In the genomic region with DNA sequence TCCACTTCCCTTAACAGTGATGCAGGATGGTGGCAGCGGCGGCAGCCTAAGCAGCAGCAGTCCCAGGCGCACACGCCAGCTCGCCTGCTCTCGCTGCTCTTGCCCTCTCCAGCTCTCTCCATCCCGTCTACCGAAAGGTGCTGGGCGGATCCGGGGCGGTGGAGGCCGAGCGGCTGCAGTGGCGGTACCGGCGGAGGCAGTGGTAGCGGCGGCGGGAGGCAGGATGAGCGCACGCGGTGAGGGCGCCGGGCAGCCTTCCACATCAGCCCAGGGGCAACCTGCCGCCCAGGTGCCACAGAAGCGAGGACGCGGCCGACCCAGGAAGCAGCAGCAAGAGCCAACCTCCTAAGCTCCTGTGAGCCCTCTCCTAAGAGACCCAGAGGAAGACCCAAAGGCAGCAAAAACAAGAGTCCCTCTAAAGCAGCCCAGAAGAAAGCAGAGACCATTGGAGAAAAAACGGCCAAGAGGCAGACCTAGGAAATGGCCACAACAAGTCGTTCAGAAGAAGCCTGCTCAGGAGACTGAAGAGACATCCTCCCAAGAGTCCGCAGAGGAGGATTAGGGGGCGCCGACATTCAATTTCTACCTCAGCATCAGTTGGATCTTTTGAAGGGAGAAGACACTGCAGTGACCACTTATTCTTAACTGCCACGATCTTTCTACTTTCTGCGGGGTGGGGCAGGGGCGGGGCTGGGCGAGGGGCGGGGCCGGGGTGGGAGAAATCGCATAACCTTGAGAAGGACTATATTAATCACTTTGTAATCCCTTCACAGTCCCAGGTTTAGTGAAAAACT, we compare ENCODE assay signal across 8 mouse cellular contexts. TPM values are rescaled to one million over a fixed set of nuclear protein-coding genes. Genes with fewer than 3 reads are reported as not detected.
DNase-seq lines count a peak whose midpoint lies in the region; ATAC-seq and TF ChIP-seq lines count a peak whose summit lies in the region.

No protein-coding gene starts in this region.

- TF ChIP-seq CTCF in lung, embryonic 14.5 days (IDR thresholded peaks at IDR 0.05; ENCODE audit: low read depth), result no peak
- no peak for TF ChIP-seq CTCF in forebrain, postnatal 0 days (IDR thresholded peaks at IDR 0.05; ENCODE audit: low read depth)

- peak overlapping the region; percentile 47 for H3K9ac ChIP-seq in lung, embryonic 14.5 days
- H3K9ac ChIP-seq in forebrain, postnatal 0 days, result peak overlapping the region; percentile 28; the same call in 1 of the 2 replicates
- H3K9ac ChIP-seq in liver, embryonic 11.5 days (ENCODE audit: low read depth, low read length), result peak overlapping the region; percentile 47

- 1% methylated on average over 41 of the region's 41 CpGs for WGBS in lung, embryonic 14.5 days
- WGBS in forebrain, postnatal 0 days, result 4% methylated on average over 41 of the region's 41 CpGs
- WGBS in liver, embryonic 11.5 days, result 2% methylated on average over 41 of the region's 41 CpGs

- peak overlapping the region; percentile 80 for H3K4me2 ChIP-seq in lung, embryonic 14.5 days
- H3K4me2 ChIP-seq in forebrain, postnatal 0 days (ENCODE audit: low read depth), result peak overlapping the region; percentile 51
- peak overlapping the region; percentile 93 for H3K4me2 ChIP-seq in liver, embryonic 11.5 days

- no peaks in the 10 kb centered on the region for H3K4me1 ChIP-seq in lung, embryonic 14.5 days (ENCODE audit: insufficient read depth)
- 0 out of 2 replicates have a peak, but pooled peaks cover 3% of the 10 kb centered on the region for H3K4me1 ChIP-seq in forebrain, postnatal 0 days (ENCODE audit: insufficient read depth)
- peaks cover 7% of the 10 kb centered on the region; the same call in 1 of the 2 replicates for H3K4me1 ChIP-seq in liver, embryonic 11.5 days (replicated peaks; ENCODE audit: control insufficient read depth, insufficient read depth, low read length)

- H3K4me3 ChIP-seq in lung, embryonic 14.5 days (ENCODE audit: low read depth, low read length), result peak overlapping the region; percentile 41
- peak overlapping the region; percentile 23; the same call in 1 of the 2 replicates for H3K4me3 ChIP-seq in forebrain, postnatal 0 days (ENCODE audit: low read depth, low read length)
- H3K4me3 ChIP-seq in liver, embryonic 11.5 days (ENCODE audit: low read depth, low read length), result peak overlapping the region; percentile 58

- no peaks in the 10 kb centered on the region for H3K9me3 ChIP-seq in lung, embryonic 14.5 days (ENCODE audit: low read depth, low read length)
- H3K9me3 ChIP-seq in forebrain, postnatal 0 days (ENCODE audit: low read length), result no peaks in the 10 kb centered on the region
- H3K9me3 ChIP-seq in liver, embryonic 11.5 days (ENCODE audit: control insufficient read depth, low read length), result no peaks in the 10 kb centered on the region

- H3K27me3 ChIP-seq in lung, embryonic 14.5 days (ENCODE audit: insufficient read depth, low read length), result no peaks in the 10 kb centered on the region
- H3K27me3 ChIP-seq in forebrain, postnatal 0 days (ENCODE audit: insufficient read depth, low read length), result no peaks in the 10 kb centered on the region
- no peaks in the 10 kb centered on the region for H3K27me3 ChIP-seq in liver, embryonic 11.5 days (replicated peaks; ENCODE audit: control insufficient read depth, insufficient read depth, low read length)

- peak; percentile 80 for ATAC-seq in lung, embryonic 14.5 days (ENCODE audit: insufficient read depth)
- peak; percentile 27; the same call in 1 of the 2 replicates for ATAC-seq in forebrain, postnatal 0 days
- peak; percentile 72 for ATAC-seq in liver, embryonic 11.5 days (replicated peaks; ENCODE audit: low FRiP score)

- no peak overlapping the region for H3K27ac ChIP-seq in lung, embryonic 14.5 days (ENCODE audit: low read depth)
- H3K27ac ChIP-seq in forebrain, postnatal 0 days (ENCODE audit: low read depth, low read length), result no peak overlapping the region
- no peak overlapping the region for H3K27ac ChIP-seq in liver, embryonic 11.5 days (ENCODE audit: low read depth, low read length)

- DNase-seq in lung, embryonic 14.5 days, result peak; percentile 34
- DNase-seq in lung, postnatal 36 days, result no peak
- peak; percentile 30 to 64 for DNase-seq in adrenal gland, postnatal 36 days
- DNase-seq in forebrain, postnatal 0 days, result no peak
- peak; percentile 56 for DNase-seq in liver, embryonic 11.5 days (ENCODE audit: low spot score)
- peak; percentile 53 for DNase-seq in retina, embryonic 14.5 days (ENCODE audit: low spot score)
- no peak for DNase-seq in right cerebral cortex, postnatal 10 days (ENCODE audit: low spot score in 2 of 2)
- no peak for DNase-seq in left cerebral cortex, adult 11 months (ENCODE audit: low spot score)

- no peaks in the 10 kb centered on the region for H3K36me3 ChIP-seq in lung, embryonic 14.5 days (ENCODE audit: insufficient read depth)
- no peaks in the 10 kb centered on the region for H3K36me3 ChIP-seq in forebrain, postnatal 0 days (ENCODE audit: insufficient read depth)
- H3K36me3 ChIP-seq in liver, embryonic 11.5 days (ENCODE audit: control insufficient read depth, insufficient read depth, low read length), result no peaks in the 10 kb centered on the region

RNA-seq across cellular contexts. Expression of a gene that starts 21.2 kb away (rescaled TPM):
- 14.4 and 17.0 TPM in 2 replicates for polyA plus RNA-seq in lung, embryonic 14.5 days (2014; fragmentation: Nextera tagmentation; extraction: Ambion mirVana)
- total RNA-seq in adrenal gland, postnatal 36 days (2021), result 10 to 100 TPM; 11.3 to 11.9 TPM
- total RNA-seq in forebrain, postnatal 0 days (2014; rRNA removed), result 14.0 and 15.7 TPM in 2 replicates
- polyA plus RNA-seq in forebrain, postnatal 0 days (2015; fragmentation: Nextera tagmentation; extraction: Ambion mirVana), result 32.8 and 33.6 TPM in 2 replicates
- polyA plus RNA-seq in liver, embryonic 11.5 days (2014; fragmentation: Nextera tagmentation; extraction: Ambion mirVana), result 9.4 and 11.7 TPM in 2 replicates

RNA-seq across cellular contexts. Expression of a gene that starts 21.8 kb away (rescaled TPM):
- 29.5 and 31.7 TPM in 2 replicates for polyA plus RNA-seq in lung, embryonic 14.5 days (2014; fragmentation: Nextera tagmentation; extraction: Ambion mirVana)
- 10 to 100 TPM; 29.9 to 37.3 TPM for total RNA-seq in adrenal gland, postnatal 36 days (2021)
- 189 and 233 TPM in 2 replicates for total RNA-seq in forebrain, postnatal 0 days (2014; rRNA removed)
- polyA plus RNA-seq in forebrain, postnatal 0 days (2015; fragmentation: Nextera tagmentation; extraction: Ambion mirVana), result 82.1 and 99.6 TPM in 2 replicates
- 17.5 and 18.6 TPM in 2 replicates for polyA plus RNA-seq in liver, embryonic 11.5 days (2014; fragmentation: Nextera tagmentation; extraction: Ambion mirVana)

Comparison
In these comparisons a context has a peak if more than half of its experiments do, and no peak if none do; other contexts are left out.
1. DNase-seq: peak in lung, embryonic 14.5 days (single experiment), adrenal gland, postnatal 36 days (2 of 2), liver, embryonic 11.5 days (single experiment) and retina, embryonic 14.5 days (single experiment); none in lung, postnatal 36 days (single experiment), forebrain, postnatal 0 days (single experiment), right cerebral cortex, postnatal 10 days (0 of 2) and left cerebral cortex, adult 11 months (single experiment).
2. ATAC-seq: peak in every context shown above with its lines; median percentile 80 in lung, embryonic 14.5 days; 72 in liver, embryonic 11.5 days; 27 in forebrain, postnatal 0 days.
3. Peak in every context shown above with its lines, with median percentiles within 50 percentile points of each other: H3K4me2 ChIP-seq, H3K4me3 ChIP-seq and H3K9ac ChIP-seq.